20 mouse cellular contexts compared by ENCODE assay signal in genomic region chr2:174340229-174340892, GRCm38 (mm10). TPM values are rescaled to one million over a fixed set of nuclear protein-coding genes. Genes with fewer than 3 reads are reported as not detected.
DNase-seq lines count a peak whose midpoint lies in the region; ATAC-seq lines count a peak whose summit lies in the region.
"Had no signal": no experiment of that assay in that cellular context is flagged by ENCODE, and none has a peak within 500 bp of the region (broad histone marks: within the 10 kb centered on the region; RNA-seq: fewer than 3 reads in every experiment).

No protein-coding gene starts in this region.

- H3K27me3 ChIP-seq in embryonic facial prominence, embryonic 14.5 days (replicated peaks; ENCODE audit: control insufficient read depth, insufficient read depth, low read length): no peaks in the 10 kb centered on the region
- no peaks in the 10 kb centered on the region for H3K27me3 ChIP-seq in embryonic facial prominence, embryonic 10.5 days (replicated peaks; ENCODE audit: low read depth, poor library complexity, severe bottlenecking)
- H3K27me3 ChIP-seq in heart, embryonic 15.5 days: no peaks in the 10 kb centered on the region
- no peaks in the 10 kb centered on the region for H3K27me3 ChIP-seq in kidney, embryonic 14.5 days (ENCODE audit: control insufficient read depth, insufficient read depth, low read length)
- no peaks in the 10 kb centered on the region for H3K27me3 ChIP-seq in neural tube, embryonic 11.5 days (ENCODE audit: control insufficient read depth, insufficient read depth, low read length)
- H3K27me3 ChIP-seq in neural tube, embryonic 15.5 days (replicated peaks): no peaks in the 10 kb centered on the region
- H3K27me3 ChIP-seq: hindbrain, embryonic 15.5 days; limb, embryonic 12.5 days; liver, embryonic 12.5 days; midbrain, embryonic 15.5 days; neural tube, embryonic 13.5 days; stomach, embryonic 15.5 days had no signal

- H3K4me1 ChIP-seq in embryonic facial prominence, embryonic 14.5 days (ENCODE audit: control insufficient read depth, insufficient read depth, low read length): peaks cover 67% of the 10 kb centered on the region
- H3K4me1 ChIP-seq in embryonic facial prominence, embryonic 10.5 days: peaks cover 71% of the 10 kb centered on the region
- peaks cover 97% of the 10 kb centered on the region for H3K4me1 ChIP-seq in heart, embryonic 15.5 days (replicated peaks)
- H3K4me1 ChIP-seq in kidney, embryonic 14.5 days (ENCODE audit: control insufficient read depth, insufficient read depth, low read length): peaks cover 61% of the 10 kb centered on the region
- H3K4me1 ChIP-seq in neural tube, embryonic 11.5 days (ENCODE audit: control insufficient read depth, insufficient read depth, low read length): peaks cover 14% of the 10 kb centered on the region
- peaks cover 82% of the 10 kb centered on the region for H3K4me1 ChIP-seq in neural tube, embryonic 15.5 days

- no peak for DNase-seq in embryonic facial prominence, embryonic 14.5 days (ENCODE audit: low spot score)
- DNase-seq in embryonic facial prominence, embryonic 10.5 days (ENCODE audit: low spot score): no peak
- DNase-seq in heart, postnatal 14 days: no peak
- DNase-seq in kidney, adult 9 months: no peak
- no peak for DNase-seq in neural tube, embryonic 11.5 days (ENCODE audit: low spot score)
- DNase-seq: kidney, postnatal 14 days; layer of hippocampus, postnatal 36 days; lung, adult 18-20 months; lung, postnatal 10 days; thymus, adult 18-20 months; thymus, postnatal 36 days had no signal

- no peaks in the 10 kb centered on the region for H3K9me3 ChIP-seq in embryonic facial prominence, embryonic 14.5 days (ENCODE audit: control insufficient read depth, low read length)
- no peaks in the 10 kb centered on the region for H3K9me3 ChIP-seq in embryonic facial prominence, embryonic 10.5 days
- H3K9me3 ChIP-seq in heart, embryonic 15.5 days (replicated peaks): no peaks in the 10 kb centered on the region
- no peaks in the 10 kb centered on the region for H3K9me3 ChIP-seq in kidney, embryonic 14.5 days (ENCODE audit: control insufficient read depth, low read length)
- no peaks in the 10 kb centered on the region for H3K9me3 ChIP-seq in neural tube, embryonic 11.5 days (ENCODE audit: control insufficient read depth, low read length)
- no peaks in the 10 kb centered on the region for H3K9me3 ChIP-seq in neural tube, embryonic 15.5 days (replicated peaks)
- H3K9me3 ChIP-seq: hindbrain, embryonic 15.5 days; limb, embryonic 12.5 days; liver, embryonic 12.5 days; midbrain, embryonic 15.5 days; neural tube, embryonic 13.5 days; stomach, embryonic 15.5 days had no signal

- WGBS in embryonic facial prominence, embryonic 14.5 days: 87% methylated on average over 3 of the region's 3 CpGs
- WGBS in embryonic facial prominence, embryonic 10.5 days: 92% methylated on average over 3 of the region's 3 CpGs
- WGBS in heart, embryonic 15.5 days: 86% methylated on average over 3 of the region's 3 CpGs
- WGBS in kidney, embryonic 14.5 days: 82% methylated on average over 3 of the region's 3 CpGs
- WGBS in neural tube, embryonic 11.5 days: 88% methylated on average over 3 of the region's 3 CpGs
- 88% methylated on average over 3 of the region's 3 CpGs for WGBS in neural tube, embryonic 15.5 days

- no peak overlapping the region for H3K4me3 ChIP-seq in embryonic facial prominence, embryonic 14.5 days (ENCODE audit: low read depth, low read length)
- no peak overlapping the region for H3K4me3 ChIP-seq in embryonic facial prominence, embryonic 10.5 days
- H3K4me3 ChIP-seq in heart, embryonic 15.5 days: no peak overlapping the region
- no peak overlapping the region for H3K4me3 ChIP-seq in kidney, embryonic 14.5 days (ENCODE audit: low read length)
- no peak overlapping the region for H3K4me3 ChIP-seq in neural tube, embryonic 11.5 days (ENCODE audit: low read depth, low read length)
- no peak overlapping the region for H3K4me3 ChIP-seq in neural tube, embryonic 15.5 days (replicated peaks)
- H3K4me3 ChIP-seq: hindbrain, embryonic 15.5 days; limb, embryonic 12.5 days; liver, embryonic 12.5 days; midbrain, embryonic 15.5 days; neural tube, embryonic 13.5 days; stomach, embryonic 15.5 days had no signal

- intact Hi-C loops in heart, postnatal 14 days (cut with DNase I): loop anchor here (10.0 kb wide), 1 partner anchor 1336 kb away; the partner anchor contains the start of gene Rae1

- ATAC-seq in embryonic facial prominence, embryonic 14.5 days (ENCODE audit: low read depth): no peak
- ATAC-seq in heart, embryonic 15.5 days (replicated peaks; ENCODE audit: insufficient number of reproducible peaks, insufficient read depth, low FRiP score, low read depth): no peak
- no peak for ATAC-seq in kidney, embryonic 14.5 days (ENCODE audit: low FRiP score, low TSS enrichment)
- peak; percentile 8; the same call in 1 of the 2 replicates for ATAC-seq in neural tube, embryonic 11.5 days (ENCODE audit: insufficient read depth, low FRiP score, low TSS enrichment)
- ATAC-seq in neural tube, embryonic 15.5 days (ENCODE audit: low FRiP score): no peak

- no peak overlapping the region for H3K9ac ChIP-seq in embryonic facial prominence, embryonic 14.5 days (ENCODE audit: low read depth, low read length)
- peak overlapping the region; percentile 7; the same call in 1 of the 2 replicates for H3K9ac ChIP-seq in heart, embryonic 15.5 days
- no peak overlapping the region for H3K9ac ChIP-seq in kidney, embryonic 14.5 days (ENCODE audit: low read depth, low read length)
- no peak overlapping the region for H3K9ac ChIP-seq in neural tube, embryonic 11.5 days (ENCODE audit: low read length)
- H3K9ac ChIP-seq in neural tube, embryonic 15.5 days (replicated peaks): no peak overlapping the region
- H3K9ac ChIP-seq: hindbrain, embryonic 15.5 days; limb, embryonic 12.5 days; liver, embryonic 12.5 days; midbrain, embryonic 15.5 days; neural tube, embryonic 13.5 days; stomach, embryonic 15.5 days had no signal

- peaks cover 72% of the 10 kb centered on the region for H3K36me3 ChIP-seq in embryonic facial prominence, embryonic 14.5 days (ENCODE audit: control insufficient read depth, insufficient read depth, low read length)
- peaks cover 97% of the 10 kb centered on the region for H3K36me3 ChIP-seq in embryonic facial prominence, embryonic 10.5 days (replicated peaks)
- peaks cover 10% of the 10 kb centered on the region for H3K36me3 ChIP-seq in heart, embryonic 15.5 days
- H3K36me3 ChIP-seq in kidney, embryonic 14.5 days (ENCODE audit: control insufficient read depth, insufficient read depth, low read length): peaks cover 40% of the 10 kb centered on the region
- peaks cover 10% of the 10 kb centered on the region for H3K36me3 ChIP-seq in neural tube, embryonic 11.5 days (ENCODE audit: control insufficient read depth, insufficient read depth, low read length)
- peaks cover 16% of the 10 kb centered on the region for H3K36me3 ChIP-seq in neural tube, embryonic 15.5 days

- peak overlapping the region; percentile 46 for H3K27ac ChIP-seq in embryonic facial prominence, embryonic 14.5 days (replicated peaks; ENCODE audit: low read depth, low read length)
- no peak overlapping the region for H3K27ac ChIP-seq in embryonic facial prominence, embryonic 10.5 days (replicated peaks)
- 0 out of 2 replicates have a peak overlapping the region, but pooled peaks have one; percentile 5 for H3K27ac ChIP-seq in heart, embryonic 15.5 days
- H3K27ac ChIP-seq in kidney, embryonic 14.5 days (ENCODE audit: low read depth, low read length): peak overlapping the region; percentile 12; the same call in 1 of the 2 replicates
- H3K27ac ChIP-seq in neural tube, embryonic 11.5 days (ENCODE audit: low read depth, low read length): no peak overlapping the region
- H3K27ac ChIP-seq in neural tube, embryonic 15.5 days (replicated peaks): no peak overlapping the region
- H3K27ac ChIP-seq: hindbrain, embryonic 15.5 days; limb, embryonic 12.5 days; liver, embryonic 12.5 days; midbrain, embryonic 15.5 days; neural tube, embryonic 13.5 days; stomach, embryonic 15.5 days had no signal

- no peak overlapping the region for H3K4me2 ChIP-seq in embryonic facial prominence, embryonic 14.5 days (ENCODE audit: low read depth, low read length)
- H3K4me2 ChIP-seq in heart, embryonic 15.5 days: no peak overlapping the region
- no peak overlapping the region for H3K4me2 ChIP-seq in kidney, embryonic 14.5 days (replicated peaks; ENCODE audit: low read depth, low read length)
- H3K4me2 ChIP-seq in neural tube, embryonic 11.5 days (ENCODE audit: low read depth): no peak overlapping the region
- no peak overlapping the region for H3K4me2 ChIP-seq in neural tube, embryonic 15.5 days
- H3K4me2 ChIP-seq: hindbrain, embryonic 15.5 days; limb, embryonic 12.5 days; liver, embryonic 12.5 days; midbrain, embryonic 15.5 days; neural tube, embryonic 13.5 days; stomach, embryonic 15.5 days had no signal

RNA-seq across cellular contexts. Expression of gene Gm20721, which starts 6.2 kb away (rescaled TPM):
- polyA plus RNA-seq in embryonic facial prominence, embryonic 14.5 days (2014; fragmentation: Nextera tagmentation; extraction: Ambion mirVana): 15.1 and 18.1 TPM in 2 replicates
- 11.9 and 14.6 TPM in 2 replicates for polyA plus RNA-seq in embryonic facial prominence, embryonic 10.5 days (2016; fragmentation: Nextera tagmentation; extraction: Ambion mirVana)
- 17.1 and 32.0 TPM in 2 replicates for polyA plus RNA-seq in heart, embryonic 15.5 days (2015; fragmentation: Nextera tagmentation; extraction: Ambion mirVana)
- total RNA-seq in heart, postnatal 14 days (2021): 1 to 10 TPM; 1.7 to 1.8 TPM
- 10.1 and 15.0 TPM in 2 replicates for polyA plus RNA-seq in kidney, embryonic 14.5 days (2014; fragmentation: Nextera tagmentation; extraction: Ambion mirVana)
- polyA plus RNA-seq in neural tube, embryonic 11.5 days (2014; fragmentation: Nextera tagmentation; extraction: Ambion mirVana): 8.1 and 9.1 TPM in 2 replicates
- 17.0 and 19.8 TPM in 2 replicates for polyA plus RNA-seq in neural tube, embryonic 15.5 days (2015; fragmentation: Nextera tagmentation; extraction: Ambion mirVana)

RNA-seq across cellular contexts. Expression of gene Gnas, which starts 56.2 kb away (rescaled TPM):
- 2,600 and 2,666 TPM in 2 replicates for polyA plus RNA-seq in embryonic facial prominence, embryonic 14.5 days (2014; fragmentation: Nextera tagmentation; extraction: Ambion mirVana)
- 1,270 and 1,303 TPM in 2 replicates for polyA plus RNA-seq in embryonic facial prominence, embryonic 10.5 days (2016; fragmentation: Nextera tagmentation; extraction: Ambion mirVana)
- 1,401 and 1,438 TPM in 2 replicates for polyA plus RNA-seq in heart, embryonic 15.5 days (2015; fragmentation: Nextera tagmentation; extraction: Ambion mirVana)
- total RNA-seq in heart, postnatal 14 days (2021): 1,000 to 10,000 TPM; 1,353 to 1,383 TPM
- polyA plus RNA-seq in kidney, embryonic 14.5 days (2014; fragmentation: Nextera tagmentation; extraction: Ambion mirVana): 1,459 and 1,592 TPM in 2 replicates
- 1,351 and 1,381 TPM in 2 replicates for polyA plus RNA-seq in neural tube, embryonic 11.5 days (2014; fragmentation: Nextera tagmentation; extraction: Ambion mirVana)
- 1,725 and 1,770 TPM in 2 replicates for polyA plus RNA-seq in neural tube, embryonic 15.5 days (2015; fragmentation: Nextera tagmentation; extraction: Ambion mirVana)

Comparison
In these comparisons a context has a peak if more than half of its experiments do, and no peak if none do; other contexts are left out.
1. H3K27ac ChIP-seq: peak in embryonic facial prominence, embryonic 14.5 days (single experiment), heart, embryonic 15.5 days (single experiment) and kidney, embryonic 14.5 days (single experiment); none in embryonic facial prominence, embryonic 10.5 days (single experiment), neural tube, embryonic 11.5 days (single experiment) and neural tube, embryonic 15.5 days (single experiment).